Mouse (Mus musculus) MEL (cell line): Measurements from ENCODE around the gene Inpp4b. TPM values are rescaled to one million over a fixed set of nuclear protein-coding genes. Genes with fewer than 3 reads are reported as not detected.

Experiments used
- DNase-seq: peaks from one replicate; pipeline ENCODE4 v3.0.0; 2011; ENCODE audit warnings: low read depth, low spot score
- H3K27ac ChIP-seq: 2 replicates; pipeline ENCODE4 v1.5.1; 2012; ENCODE audit warnings: low read depth, mild to moderate bottlenecking, control low read depth, low read length, moderate library complexity; ENCODE audit not compliant: control insufficient read depth
- H3K27me3 ChIP-seq, 2 experiments: fragments of 150-350 bp in 1 of 2; sonication (generic) in 1 of 2; 2 replicates each; pipeline ENCODE4 v1.6.1; 2012; ENCODE audit warnings: low read length in 2 of 2, mild to moderate bottlenecking in 2 of 2, improper control_type of control experiment in 1 of 2, moderate library complexity in 1 of 2; ENCODE audit not compliant: insufficient read depth in 2 of 2, control insufficient read depth in 1 of 2
- H3K36me3 ChIP-seq, 2 experiments: 2 replicates each; pipeline ENCODE4 v1.6.1; 2012 to 2014; ENCODE audit warnings: low read length in 2 of 2, improper control_type of control experiment in 1 of 2, inconsistent platforms in 1 of 2, mild to moderate bottlenecking in 1 of 2; ENCODE audit not compliant: insufficient read depth in 2 of 2, control insufficient read depth in 1 of 2
- H3K4me1 ChIP-seq, 2 experiments: fragments of 150-350 bp in 1 of 2; sonication (generic) in 1 of 2; 2 replicates each; pipeline ENCODE4 v1.6.1; 2012; ENCODE audit warnings: low read length in 2 of 2, improper control_type of control experiment in 1 of 2, mild to moderate bottlenecking in 1 of 2; ENCODE audit not compliant: insufficient read depth in 2 of 2, control insufficient read depth in 1 of 2
- H3K4me3 ChIP-seq, 2 experiments: fragments of 150-350 bp in 1 of 2; sonication (generic) in 1 of 2; 2 replicates each; pipeline ENCODE4 v1.5.1; 2012; ENCODE audit warnings: low read depth in 2 of 2, low read length in 2 of 2, mild to moderate bottlenecking in 2 of 2, moderate library complexity in 2 of 2, control low read depth in 1 of 2, improper control_type of control experiment in 1 of 2; ENCODE audit not compliant: control insufficient read depth in 1 of 2, insufficient read depth in 1 of 2
- H3K79me2 ChIP-seq: 2 replicates; pipeline ENCODE4 v1.6.1; 2012; ENCODE audit warnings: mild to moderate bottlenecking, low read length, moderate library complexity; ENCODE audit not compliant: control insufficient read depth, poor library complexity, insufficient read depth
- H3K9ac ChIP-seq: 2 replicates; pipeline ENCODE4 v1.6.1; 2012; ENCODE audit warnings: low read depth, mild to moderate bottlenecking, control low read depth, low read length, moderate library complexity; ENCODE audit not compliant: control insufficient read depth, poor library complexity, severe bottlenecking
- H3K9me3 ChIP-seq: fragments of 150-350 bp; sonication (generic); replicated peaks from 2 replicates; pipeline ENCODE4 v1.6.1; 2012; ENCODE audit warnings: mild to moderate bottlenecking, low read length, improper control_type of control experiment, moderate library complexity; ENCODE audit not compliant: insufficient read depth
- BHLHE40 ChIP-seq: IDR thresholded peaks from 2 replicates; pipeline ENCODE4 v1.6.1; 2012; ENCODE audit warnings: low read depth, mild to moderate bottlenecking, inconsistent platforms, low read length, improper control_type of control experiment, borderline replicate concordance
- CHD1 ChIP-seq: IDR thresholded peaks from 2 replicates; pipeline ENCODE4 v1.6.1; 2012; ENCODE audit warnings: low read depth, mild to moderate bottlenecking, inconsistent platforms, low read length, improper control_type of control experiment
- CHD2 ChIP-seq: IDR thresholded peaks from 2 replicates; pipeline ENCODE4 v1.6.1; 2011; ENCODE audit warnings: low read length, improper control_type of control experiment
- CTCF ChIP-seq, 3 experiments: IDR thresholded peaks in 2 of 3; conservative IDR thresholded peaks in 1 of 3; 2 replicates each; pipeline ENCODE4 v1.5.1; 2011 to 2012; ENCODE audit warnings: low read length in 3 of 3, low read depth in 2 of 3, mild to moderate bottlenecking in 2 of 3, improper control_type of control experiment in 1 of 3, inconsistent platforms in 1 of 3, mixed read lengths in 1 of 3, moderate library complexity in 1 of 3; ENCODE audit not compliant: control insufficient read depth in 1 of 3, insufficient read depth in 1 of 3, poor library complexity in 1 of 3, severe bottlenecking in 1 of 3
- ELF1 ChIP-seq: IDR thresholded peaks from 2 replicates; pipeline ENCODE4 v1.6.1; 2014; ENCODE audit warnings: low read depth, mild to moderate bottlenecking, inconsistent platforms, low read length, improper control_type of control experiment, moderate library complexity
- EP300 ChIP-seq, 2 experiments: IDR thresholded peaks; 2 replicates each; pipeline ENCODE4 v1.6.1; 2011; ENCODE audit warnings: improper control_type of control experiment in 2 of 2, low read length in 2 of 2, low read depth in 1 of 2, mild to moderate bottlenecking in 1 of 2
- ETS1 ChIP-seq: IDR thresholded peaks from 2 replicates; pipeline ENCODE4 v1.6.1; 2012; ENCODE audit warnings: low read depth, mild to moderate bottlenecking, inconsistent platforms, low read length, improper control_type of control experiment, moderate library complexity
- GATA1 ChIP-seq: IDR thresholded peaks from 2 replicates; pipeline ENCODE4 v1.6.1; 2011; ENCODE audit warnings: low read depth, low read length, improper control_type of control experiment
- HCFC1 ChIP-seq: IDR thresholded peaks from 2 replicates; pipeline ENCODE4 v1.6.1; 2012; ENCODE audit warnings: low read depth, mild to moderate bottlenecking, inconsistent platforms, low read length, improper control_type of control experiment, moderate library complexity
- JUND ChIP-seq: IDR thresholded peaks from 2 replicates; pipeline ENCODE4 v1.6.1; 2011; ENCODE audit warnings: low read depth, mild to moderate bottlenecking, improper control_type of control experiment, low read length
- KAT2A ChIP-seq: conservative IDR thresholded peaks from 2 replicates; pipeline ENCODE4 v1.6.1; 2012; ENCODE audit warnings: low read depth, low read length, improper control_type of control experiment, inconsistent platforms
- MAFK ChIP-seq: IDR thresholded peaks from 2 replicates; pipeline ENCODE4 v1.6.1; 2011; ENCODE audit warnings: low read depth, mild to moderate bottlenecking, low read length, improper control_type of control experiment, borderline replicate concordance
- MAX ChIP-seq: IDR thresholded peaks from 2 replicates; pipeline ENCODE4 v1.6.1; 2011; ENCODE audit warnings: low read length, improper control_type of control experiment
- MAZ ChIP-seq: IDR thresholded peaks from 2 replicates; pipeline ENCODE4 v1.6.1; 2012; ENCODE audit warnings: low read depth, mild to moderate bottlenecking, inconsistent platforms, low read length, improper control_type of control experiment
- MEF2A ChIP-seq: IDR thresholded peaks from 2 replicates; pipeline ENCODE4 v1.6.1; 2014; ENCODE audit warnings: low read depth, mild to moderate bottlenecking, inconsistent platforms, low read length, improper control_type of control experiment; ENCODE audit not compliant: poor library complexity, insufficient replicate concordance, severe bottlenecking; ENCODE audit errors: extremely low read depth
- MXI1 ChIP-seq: IDR thresholded peaks from 2 replicates; pipeline ENCODE4 v1.6.1; 2011; ENCODE audit warnings: mild to moderate bottlenecking, low read depth, low read length, improper control_type of control experiment
- MYB ChIP-seq: IDR thresholded peaks from 2 replicates; pipeline ENCODE4 v1.6.1; 2011; ENCODE audit warnings: mild to moderate bottlenecking, low read depth, low read length, improper control_type of control experiment
- MYC ChIP-seq: IDR thresholded peaks from 2 replicates; pipeline ENCODE4 v1.6.1; 2011; ENCODE audit warnings: low read depth, mild to moderate bottlenecking, low read length, improper control_type of control experiment, moderate library complexity
- NELFE ChIP-seq: IDR thresholded peaks from 2 replicates; pipeline ENCODE4 v1.6.1; 2011; ENCODE audit warnings: low read depth, low read length, improper control_type of control experiment
- NRF1 ChIP-seq: IDR thresholded peaks from 2 replicates; pipeline ENCODE4 v1.6.1; 2014; ENCODE audit warnings: low read depth, mild to moderate bottlenecking, inconsistent platforms, low read length, improper control_type of control experiment, moderate library complexity; ENCODE audit not compliant: poor library complexity, insufficient read depth, severe bottlenecking
- POLR2A ChIP-seq, 2 experiments: IDR thresholded peaks; 2 replicates each; pipeline ENCODE4 v1.6.1; 2011 to 2012; ENCODE audit warnings: low read length in 2 of 2, mild to moderate bottlenecking in 2 of 2, control low read depth in 1 of 2, improper control_type of control experiment in 1 of 2, low read depth in 1 of 2, moderate library complexity in 1 of 2; ENCODE audit not compliant: control insufficient read depth in 1 of 2, insufficient read depth in 1 of 2, poor library complexity in 1 of 2
- RAD21 ChIP-seq: IDR thresholded peaks from 2 replicates; pipeline ENCODE4 v1.6.1; 2011; ENCODE audit warnings: mild to moderate bottlenecking, low read depth, low read length, improper control_type of control experiment
- SIN3A ChIP-seq: IDR thresholded peaks from 2 replicates; pipeline ENCODE4 v1.6.1; 2012; ENCODE audit warnings: low read length, improper control_type of control experiment, inconsistent platforms
- TAL1 ChIP-seq: IDR thresholded peaks from 2 replicates; pipeline ENCODE4 v1.6.1; 2012; ENCODE audit warnings: mild to moderate bottlenecking, inconsistent platforms, low read length, moderate library complexity, mixed read lengths
- UBTF ChIP-seq: IDR thresholded peaks from 2 replicates; pipeline ENCODE4 v1.6.1; 2012; ENCODE audit warnings: low read depth, mild to moderate bottlenecking, inconsistent platforms, low read length, improper control_type of control experiment, moderate library complexity, borderline replicate concordance; ENCODE audit not compliant: insufficient read depth
- USF2 ChIP-seq, 2 experiments: IDR thresholded peaks; 2 replicates each; pipeline ENCODE4 v1.6.1; 2011 to 2012; ENCODE audit warnings: improper control_type of control experiment in 2 of 2, low read length in 2 of 2, borderline replicate concordance in 1 of 2, inconsistent platforms in 1 of 2, low read depth in 1 of 2, mild to moderate bottlenecking in 1 of 2; ENCODE audit not compliant: insufficient read depth in 1 of 2
- ZC3H11A ChIP-seq: IDR thresholded peaks from 2 replicates; pipeline ENCODE4 v1.6.1; 2012; ENCODE audit warnings: low read depth, mild to moderate bottlenecking, inconsistent platforms, low read length, improper control_type of control experiment
- ZKSCAN1 ChIP-seq: IDR thresholded peaks from 2 replicates; pipeline ENCODE4 v1.6.1; 2012; ENCODE audit warnings: low read depth, mild to moderate bottlenecking, inconsistent platforms, low read length, improper control_type of control experiment, moderate library complexity
- ZMIZ1 ChIP-seq: IDR thresholded peaks from 2 replicates; pipeline ENCODE4 v1.6.1; 2012; ENCODE audit warnings: low read depth, mild to moderate bottlenecking, inconsistent platforms, low read length, improper control_type of control experiment, moderate library complexity
- polyA plus RNA-seq, 2 experiments: library from polyadenylated mRNA; stranded (reverse) in 1 of 2; unstranded in 1 of 2; fragments of >175 nt in 1 of 2; fragments of >200 nt in 1 of 2; gene quantifications; 2 replicates each; pipeline versions ENCODE4 v1.2.1 to v1.2.4; 2012; ENCODE audit warnings: low replicate concordance in 2 of 2, low read depth in 1 of 2; ENCODE audit not compliant: insufficient read length in 2 of 2, insufficient read depth in 1 of 2, missing spikeins in 1 of 2
- total RNA-seq: library from RNA; depleted of rRNA; stranded (reverse); fragments of 300-350 nt; gene quantifications from 2 replicates; pipeline ENCODE4 v1.2.3, GENCODE M21; 2012

The Inpp4b gene
- total and polyA plus RNA-seq, 3 experiments, result 12.3 to 26.9 (median 13.6) TPM

- Histone ChIP-seq H3K27me3 (no peaks in the 10 kb centered on the region), H3K4me3 (peak overlapping the region in 1 of 2 experiments; percentile 31; a peak in 2 of 4 replicates), H3K27ac (peak overlapping the region; percentile 98), H3K9ac (peak overlapping the region; percentile 64), H3K9me3 (no peaks in the 10 kb centered on the region), H3K79me2 (peaks cover 19% of the 10 kb centered on the region), H3K36me3 (peaks cover 0 to 64% of the 10 kb centered on the region in 2 experiments; a peak in 2 of 4 replicates), H3K4me1 (peaks cover 41 to 46% of the 10 kb centered on the region in 2 experiments)
- no peak for TF ChIP-seq MYB
- no peak for TF ChIP-seq ZC3H11A
- no peak for TF ChIP-seq BHLHE40
- TF ChIP-seq ELF1, result peak; percentile 46; the same call in 1 of the 2 replicates
- 0 out of 2 replicates have a peak, but pooled peaks have one; percentile 24 for TF ChIP-seq CHD1
- 0 out of 2 replicates have a peak, but pooled peaks have one; percentile 32 for TF ChIP-seq ZMIZ1
- TF ChIP-seq MAFK, result no peak
- TF ChIP-seq TAL1, result no peak
- no peak for TF ChIP-seq MXI1
- no peak for TF ChIP-seq SIN3A
- TF ChIP-seq MAX, result no peak
- TF ChIP-seq HCFC1, result no peak
- no peak for TF ChIP-seq NRF1
- TF ChIP-seq RAD21, result no peak
- no peak for TF ChIP-seq POLR2A (IDR thresholded peaks at IDR 0.05; ENCODE audit: control insufficient read depth in 1 of 2, insufficient read depth in 1 of 2, low read depth in 1 of 2, low read length in 2 of 2, poor library complexity in 1 of 2)
- TF ChIP-seq CHD2, result no peak
- peak; percentile 13; the same call in 1 of the 2 replicates for TF ChIP-seq ETS1
- no peak for TF ChIP-seq MEF2A
- TF ChIP-seq MAZ, result no peak
- TF ChIP-seq UBTF, result no peak
- TF ChIP-seq CTCF (IDR thresholded peaks at IDR 0.05 in 2 of 3, conservative IDR thresholded peaks at IDR 0.05 in 1 of 3; ENCODE audit: control insufficient read depth in 1 of 3, insufficient read depth in 1 of 3, low read depth in 2 of 3, low read length in 3 of 3, poor library complexity in 1 of 3, severe bottlenecking in 1 of 3), result no peak
- TF ChIP-seq ZKSCAN1, result no peak
- TF ChIP-seq EP300 (IDR thresholded peaks at IDR 0.05; ENCODE audit: low read depth in 1 of 2, low read length in 2 of 2), result no peak
- no peak for TF ChIP-seq NELFE
- no peak for TF ChIP-seq USF2 (IDR thresholded peaks at IDR 0.05; ENCODE audit: borderline replicate concordance in 1 of 2, insufficient read depth in 1 of 2, low read depth in 1 of 2, low read length in 2 of 2)
- no peak for TF ChIP-seq KAT2A
- TF ChIP-seq JUND, result no peak
- no peak for TF ChIP-seq GATA1
- TF ChIP-seq MYC, result no peak; the same call in 1 of the 2 replicates
- DNase-seq, result peak; percentile 77
Observed at GRCm38 (mm10) chr8:81772855-81773254, 430.5 kb downstream of the Inpp4b start.
